Mouse (Mus musculus): Measurements from ENCODE around the gene Pwp2. TPM values are rescaled to one million over a fixed set of nuclear protein-coding genes. Genes with fewer than 3 reads are reported as not detected.
A peak's percentile ranks its signal among the peaks of the same experiment; 100 is the strongest.

The Pwp2 gene
- polyA plus RNA-seq, 1 experiment from 2014 or later = 5.8 TPM

GRCm38 (mm10) chr10:78224136-78224535 is 39.2 kb upstream of the Pwp2 start:
- no peak overlapping the region for H3K27ac ChIP-seq (ENCODE audit: low read length)
- no peak overlapping the region for H3K9ac ChIP-seq (replicated peaks; ENCODE audit: low read depth)
- 88% methylated on average over 6 of the region's 6 CpGs for WGBS
- TF ChIP-seq CTCF (IDR thresholded peaks at IDR 0.05) (no peak), EP300 (IDR thresholded peaks at IDR 0.05) (no peak)
- H3K36me3 ChIP-seq (ENCODE audit: insufficient read depth, low read length) = peaks cover 15% of the 10 kb centered on the region; the same call in 1 of the 2 replicates
- no peak for DNase-seq (ENCODE audit: low spot score)
- no peak for ATAC-seq
- H3K4me3 ChIP-seq (ENCODE audit: low read depth, low read length) = no peak overlapping the region
- H3K4me2 ChIP-seq (replicated peaks; ENCODE audit: low read depth, low read length) = no peak overlapping the region
- H3K4me1 ChIP-seq (ENCODE audit: insufficient read depth, low read depth, low read length) = no peaks in the 10 kb centered on the region
- H3K9me3 ChIP-seq (ENCODE audit: low read length) = no peaks in the 10 kb centered on the region
- no peaks in the 10 kb centered on the region for H3K27me3 ChIP-seq (replicated peaks; ENCODE audit: insufficient read depth, low read length)

- 57% methylated on average over 4 of the region's 4 CpGs for WGBS
- Histone ChIP-seq H3K4me1 (ENCODE audit: insufficient read depth, low read depth, low read length) (no peaks in the 10 kb centered on the region), H3K27me3 (replicated peaks; ENCODE audit: insufficient read depth, low read length) (no peaks in the 10 kb centered on the region), H3K4me2 (replicated peaks; ENCODE audit: low read depth, low read length) (no peak overlapping the region), H3K9ac (replicated peaks; ENCODE audit: low read depth) (no peak overlapping the region), H3K27ac (ENCODE audit: low read length) (no peak overlapping the region), H3K4me3 (ENCODE audit: low read depth, low read length) (no peak overlapping the region), H3K9me3 (ENCODE audit: low read length) (no peaks in the 10 kb centered on the region), H3K36me3 (ENCODE audit: insufficient read depth, low read length) (peaks cover 15% of the 10 kb centered on the region; the same call in 1 of the 2 replicates)
- no peak for TF ChIP-seq EP300 (IDR thresholded peaks at IDR 0.05)
- TF ChIP-seq CTCF (IDR thresholded peaks at IDR 0.05) = no peak
- DNase-seq (ENCODE audit: low spot score) (no peak), ATAC-seq (peak; percentile 33; the same call in 1 of the 2 replicates)
These were observed 38.0 kb upstream of the Pwp2 start for GRCm38 (mm10) chr10:78222908-78223307.

GRCm38 (mm10) chr10:78221315-78221714 is 36.4 kb upstream of the Pwp2 start:
- no peak overlapping the region for H3K9ac ChIP-seq (replicated peaks; ENCODE audit: low read depth)
- WGBS = 93% methylated on average over 7 of the region's 7 CpGs
- no peaks in the 10 kb centered on the region for H3K9me3 ChIP-seq (ENCODE audit: low read length)
- no peaks in the 10 kb centered on the region for H3K27me3 ChIP-seq (replicated peaks; ENCODE audit: insufficient read depth, low read length)
- no peak overlapping the region for H3K4me3 ChIP-seq (ENCODE audit: low read depth, low read length)
- H3K27ac ChIP-seq (ENCODE audit: low read length) = no peak overlapping the region
- H3K36me3 ChIP-seq (ENCODE audit: insufficient read depth, low read length) = peaks cover 24% of the 10 kb centered on the region; the same call in 1 of the 2 replicates
- no peak overlapping the region for H3K4me2 ChIP-seq (replicated peaks; ENCODE audit: low read depth, low read length)
- no peak for TF ChIP-seq EP300 (IDR thresholded peaks at IDR 0.05)
- no peak for TF ChIP-seq CTCF (IDR thresholded peaks at IDR 0.05)
- DNase-seq (ENCODE audit: low spot score) = no peak
- ATAC-seq = no peak
- no peaks in the 10 kb centered on the region for H3K4me1 ChIP-seq (ENCODE audit: insufficient read depth, low read depth, low read length)

GRCm38 (mm10) chr10:78219528-78219927 is 34.6 kb upstream of the Pwp2 start:
- DNase-seq (ENCODE audit: low spot score) (no peak), ATAC-seq (no peak)
- Histone ChIP-seq H3K4me3 (ENCODE audit: low read depth, low read length) (no peak overlapping the region), H3K27me3 (replicated peaks; ENCODE audit: insufficient read depth, low read length) (no peaks in the 10 kb centered on the region), H3K27ac (ENCODE audit: low read length) (no peak overlapping the region), H3K36me3 (ENCODE audit: insufficient read depth, low read length) (peaks cover 35% of the 10 kb centered on the region; the same call in 1 of the 2 replicates), H3K4me2 (replicated peaks; ENCODE audit: low read depth, low read length) (no peak overlapping the region), H3K4me1 (ENCODE audit: insufficient read depth, low read depth, low read length) (no peaks in the 10 kb centered on the region), H3K9ac (replicated peaks; ENCODE audit: low read depth) (no peak overlapping the region), H3K9me3 (ENCODE audit: low read length) (no peaks in the 10 kb centered on the region)
- no peak for TF ChIP-seq CTCF (IDR thresholded peaks at IDR 0.05)
- TF ChIP-seq EP300 (IDR thresholded peaks at IDR 0.05) = no peak
- 90% methylated on average over 1 of the region's 1 CpGs for WGBS

GRCm38 (mm10) chr10:78218576-78218975 is 33.6 kb upstream of the Pwp2 start:
- Histone ChIP-seq H3K27me3 (replicated peaks; ENCODE audit: insufficient read depth, low read length) (no peaks in the 10 kb centered on the region), H3K9me3 (ENCODE audit: low read length) (no peaks in the 10 kb centered on the region), H3K4me2 (replicated peaks; ENCODE audit: low read depth, low read length) (no peak overlapping the region), H3K4me3 (ENCODE audit: low read depth, low read length) (no peak overlapping the region), H3K9ac (replicated peaks; ENCODE audit: low read depth) (no peak overlapping the region), H3K36me3 (ENCODE audit: insufficient read depth, low read length) (peaks cover 43% of the 10 kb centered on the region; the same call in 1 of the 2 replicates), H3K4me1 (ENCODE audit: insufficient read depth, low read depth, low read length) (no peaks in the 10 kb centered on the region), H3K27ac (ENCODE audit: low read length) (no peak overlapping the region)
- DNase-seq (ENCODE audit: low spot score) (no peak), ATAC-seq (no peak)
- WGBS = 84% methylated on average over 6 of the region's 6 CpGs
- TF ChIP-seq CTCF (IDR thresholded peaks at IDR 0.05) = no peak
- TF ChIP-seq EP300 (IDR thresholded peaks at IDR 0.05) = no peak

GRCm38 (mm10) chr10:78216376-78217083 is 31.6 kb upstream of the Pwp2 start:
- H3K36me3 ChIP-seq (ENCODE audit: insufficient read depth, low read length) = peaks cover 56% of the 10 kb centered on the region; the same call in 1 of the 2 replicates

More at GRCm38 (mm10) chr10:78216376-78217083, 31.6 kb upstream of the Pwp2 start:
- Histone ChIP-seq H3K27ac (ENCODE audit: low read length) (no peak overlapping the region), H3K9ac (replicated peaks; ENCODE audit: low read depth) (no peak overlapping the region), H3K9me3 (ENCODE audit: low read length) (no peaks in the 10 kb centered on the region), H3K4me2 (replicated peaks; ENCODE audit: low read depth, low read length) (no peak overlapping the region), H3K4me3 (ENCODE audit: low read depth, low read length) (no peak overlapping the region), H3K27me3 (replicated peaks; ENCODE audit: insufficient read depth, low read length) (no peaks in the 10 kb centered on the region), H3K4me1 (ENCODE audit: insufficient read depth, low read depth, low read length) (no peaks in the 10 kb centered on the region)
- DNase-seq (ENCODE audit: low spot score) (no peak), ATAC-seq (no peak)
- 57% methylated on average over 6 of the region's 6 CpGs for WGBS
- TF ChIP-seq EP300 (IDR thresholded peaks at IDR 0.05) (no peak), CTCF (IDR thresholded peaks at IDR 0.05) (no peak)

Data from lung, postnatal 0 days (tissue).